Mouse (Mus musculus): ENCODE measurements around the gene Gng5. TPM values are rescaled to one million over a fixed set of nuclear protein-coding genes. Genes with fewer than 3 reads are reported as not detected.

The Gng5 gene
- polyA plus RNA-seq (2012; rRNA removed) = 341 and 495 TPM in 2 replicates

GRCm38 (mm10) chr3:146499431-146500002 lies at the start of gene Gng5, which contains the start of gene Spata1:
Gene Gng5, plus strand, starts transcription at chr3:146499807.
Gene Spata1, minus strand, starts transcription at chr3:146499753.
- under 1% methylated on average over 50 of the region's 88 CpGs for WGBS
- TF ChIP-seq POLR2A (IDR thresholded peaks at IDR 0.05; ENCODE audit: borderline replicate concordance, extremely low read depth, low read depth, low read length) (peak; percentile 71; the same call in 1 of the 2 replicates), CTCF (IDR thresholded peaks at IDR 0.05; ENCODE audit: insufficient read depth, low read length) (no peak)
- Histone ChIP-seq H3K4me3 (replicated peaks; ENCODE audit: extremely low read depth, low read depth, low read length) (peak within 1 kb of the TSS; percentile 92), H3K4me1 (ENCODE audit: control insufficient read depth, insufficient read depth, low read length) (peaks cover 11% of the 10 kb centered on the region)
- peak; percentile 83 for DNase-seq

- TF ChIP-seq CTCF (IDR thresholded peaks at IDR 0.05; ENCODE audit: insufficient read depth, low read length) (no peak), POLR2A (IDR thresholded peaks at IDR 0.05; ENCODE audit: borderline replicate concordance, extremely low read depth, low read depth, low read length) (peak; percentile 97)
- 1% methylated on average over 29 of the region's 29 CpGs for WGBS
- Histone ChIP-seq H3K4me3 (replicated peaks; ENCODE audit: extremely low read depth, low read depth, low read length) (peak overlapping the region; percentile 87), H3K4me1 (ENCODE audit: control insufficient read depth, insufficient read depth, low read length) (peaks cover 6% of the 10 kb centered on the region; the same call in 1 of the 2 replicates)
- DNase-seq = peak; percentile 92
Observed at GRCm38 (mm10) chr3:146450371-146450841, 49.2 kb upstream of the Gng5 start.

GRCm38 (mm10) chr3:146451375-146451774 lies 48.2 kb upstream of the Gng5 start:
- no peak for DNase-seq
- TF ChIP-seq POLR2A (IDR thresholded peaks at IDR 0.05; ENCODE audit: borderline replicate concordance, extremely low read depth, low read depth, low read length) = no peak
- TF ChIP-seq CTCF (IDR thresholded peaks at IDR 0.05; ENCODE audit: insufficient read depth, low read length) = no peak
- 83% methylated on average over 5 of the region's 5 CpGs for WGBS
- Histone ChIP-seq H3K4me1 (ENCODE audit: control insufficient read depth, insufficient read depth, low read length) (peaks cover 6% of the 10 kb centered on the region; the same call in 1 of the 2 replicates), H3K4me3 (replicated peaks; ENCODE audit: extremely low read depth, low read depth, low read length) (no peak overlapping the region)

GRCm38 (mm10) chr3:146462939-146463338 lies 36.7 kb upstream of the Gng5 start:
- TF ChIP-seq POLR2A (IDR thresholded peaks at IDR 0.05; ENCODE audit: borderline replicate concordance, extremely low read depth, low read depth, low read length) = no peak
- no peak for TF ChIP-seq CTCF (IDR thresholded peaks at IDR 0.05; ENCODE audit: insufficient read depth, low read length)
- no peak overlapping the region for H3K4me3 ChIP-seq (replicated peaks; ENCODE audit: extremely low read depth, low read depth, low read length)
- DNase-seq = no peak
- 53% methylated on average over 2 of the region's 2 CpGs for whole genome bisulfite sequencing
- H3K4me1 ChIP-seq (ENCODE audit: control insufficient read depth, insufficient read depth, low read length) = no peaks in the 10 kb centered on the region

DNA sequence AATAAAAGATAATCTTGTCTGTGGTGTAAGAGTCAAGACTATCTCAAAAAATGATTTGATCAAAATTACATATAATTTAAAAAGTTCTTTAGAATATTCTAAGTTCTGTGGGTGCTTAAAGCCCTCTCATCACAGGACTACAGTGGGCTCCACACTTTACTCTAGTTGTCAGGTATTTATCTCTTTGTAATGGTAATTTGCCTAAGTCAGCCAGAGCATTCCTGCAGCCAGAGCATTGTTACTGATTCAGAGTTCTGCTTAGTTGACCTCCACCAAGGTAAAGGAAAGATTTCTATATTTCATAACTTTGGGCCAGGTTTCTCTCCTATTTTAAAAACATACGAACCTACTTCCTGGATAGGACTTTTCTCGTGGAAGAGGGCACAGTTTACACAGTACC lies 30.4 kb upstream of the Gng5 start:
- no peak for DNase-seq
- 57% methylated on average over 2 of the region's 2 CpGs for WGBS
- TF ChIP-seq POLR2A (IDR thresholded peaks at IDR 0.05; ENCODE audit: borderline replicate concordance, extremely low read depth, low read depth, low read length) = no peak
- no peak for TF ChIP-seq CTCF (IDR thresholded peaks at IDR 0.05; ENCODE audit: insufficient read depth, low read length)
- H3K4me3 ChIP-seq (replicated peaks; ENCODE audit: extremely low read depth, low read depth, low read length) = no peak overlapping the region
- H3K4me1 ChIP-seq (ENCODE audit: control insufficient read depth, insufficient read depth, low read length) = no peaks in the 10 kb centered on the region

DNA sequence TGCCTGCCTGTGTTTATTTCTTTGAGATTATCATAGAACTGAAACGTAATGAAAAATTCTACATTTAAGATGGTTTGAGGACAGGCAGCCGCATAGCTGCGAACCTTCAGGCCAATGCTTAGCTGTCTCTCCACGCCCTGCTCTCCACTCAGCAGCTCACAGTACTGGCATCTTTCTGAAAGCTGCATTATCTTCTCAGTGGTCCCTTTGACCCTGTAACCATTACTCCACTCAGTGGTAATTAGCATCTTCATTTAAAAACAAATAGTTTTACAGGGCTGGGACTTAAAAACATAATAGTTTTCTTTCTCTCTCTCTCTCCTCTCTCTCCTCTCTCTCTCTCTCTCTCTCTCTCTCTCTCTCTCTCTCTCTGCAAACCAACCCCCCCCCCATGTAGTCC lies 26.9 kb upstream of the Gng5 start:
- TF ChIP-seq CTCF (IDR thresholded peaks at IDR 0.05; ENCODE audit: insufficient read depth, low read length) = no peak
- TF ChIP-seq POLR2A (IDR thresholded peaks at IDR 0.05; ENCODE audit: borderline replicate concordance, extremely low read depth, low read depth, low read length) = no peak
- 83% methylated on average over 4 of the region's 4 CpGs for WGBS
- Histone ChIP-seq H3K4me1 (ENCODE audit: control insufficient read depth, insufficient read depth, low read length) (no peaks in the 10 kb centered on the region), H3K4me3 (replicated peaks; ENCODE audit: extremely low read depth, low read depth, low read length) (no peak overlapping the region)
- no peak for DNase-seq

DNA sequence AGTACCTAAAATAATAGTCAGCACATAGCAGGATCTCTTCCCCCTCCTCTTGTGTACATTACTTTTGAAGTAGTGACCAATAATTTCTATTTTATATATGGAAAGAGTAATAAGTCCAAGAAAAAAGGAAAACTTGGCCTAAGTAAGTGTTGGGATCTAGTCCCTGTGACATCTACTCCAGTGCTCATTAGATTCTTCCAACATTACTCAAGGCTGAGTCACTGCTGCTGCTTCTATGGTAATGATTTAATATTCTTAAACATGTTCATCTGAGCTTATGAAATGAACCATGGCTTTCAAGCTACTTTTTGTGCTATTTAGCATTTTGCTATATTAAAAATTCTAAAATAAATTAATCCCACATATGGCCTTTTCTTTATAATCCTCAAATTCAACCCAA lies 25.9 kb upstream of the Gng5 start:
- Histone ChIP-seq H3K4me1 (ENCODE audit: control insufficient read depth, insufficient read depth, low read length) (no peaks in the 10 kb centered on the region), H3K4me3 (replicated peaks; ENCODE audit: extremely low read depth, low read depth, low read length) (no peak overlapping the region)
- TF ChIP-seq CTCF (IDR thresholded peaks at IDR 0.05; ENCODE audit: insufficient read depth, low read length) (no peak), POLR2A (IDR thresholded peaks at IDR 0.05; ENCODE audit: borderline replicate concordance, extremely low read depth, low read depth, low read length) (no peak)
- no peak for DNase-seq

- no peak for DNase-seq
- TF ChIP-seq POLR2A (IDR thresholded peaks at IDR 0.05; ENCODE audit: borderline replicate concordance, extremely low read depth, low read depth, low read length) (no peak), CTCF (IDR thresholded peaks at IDR 0.05; ENCODE audit: insufficient read depth, low read length) (no peak)
- H3K4me1 ChIP-seq (ENCODE audit: control insufficient read depth, insufficient read depth, low read length) = no peaks in the 10 kb centered on the region
- no peak overlapping the region for H3K4me3 ChIP-seq (replicated peaks; ENCODE audit: extremely low read depth, low read depth, low read length)
- WGBS = 93% methylated on average over 3 of the region's 3 CpGs
Observed at GRCm38 (mm10) chr3:146474428-146474827, 25.2 kb upstream of the Gng5 start.

DNA sequence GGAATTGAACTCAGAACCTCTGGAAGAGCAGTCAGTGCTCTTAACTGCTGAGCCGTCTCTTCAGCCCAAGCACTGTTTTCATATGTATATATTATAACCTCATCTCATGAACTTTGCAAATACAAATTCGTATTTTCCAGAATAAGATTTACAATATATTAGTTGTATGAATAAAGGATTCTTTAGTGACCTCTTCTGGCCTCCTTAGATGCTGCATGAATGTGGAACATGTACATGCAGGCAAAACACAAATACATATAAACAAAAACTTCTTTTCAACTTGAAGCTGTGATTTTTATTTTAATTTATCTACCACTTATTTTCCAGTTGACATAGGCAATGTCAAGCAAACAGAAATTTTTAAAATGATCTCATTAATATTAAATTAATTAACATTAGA lies 17.6 kb upstream of the Gng5 start:
- no peak for DNase-seq
- no peak for TF ChIP-seq POLR2A (IDR thresholded peaks at IDR 0.05; ENCODE audit: borderline replicate concordance, extremely low read depth, low read depth, low read length)
- no peak for TF ChIP-seq CTCF (IDR thresholded peaks at IDR 0.05; ENCODE audit: insufficient read depth, low read length)
- WGBS = 58% methylated on average over 2 of the region's 2 CpGs

DNA sequence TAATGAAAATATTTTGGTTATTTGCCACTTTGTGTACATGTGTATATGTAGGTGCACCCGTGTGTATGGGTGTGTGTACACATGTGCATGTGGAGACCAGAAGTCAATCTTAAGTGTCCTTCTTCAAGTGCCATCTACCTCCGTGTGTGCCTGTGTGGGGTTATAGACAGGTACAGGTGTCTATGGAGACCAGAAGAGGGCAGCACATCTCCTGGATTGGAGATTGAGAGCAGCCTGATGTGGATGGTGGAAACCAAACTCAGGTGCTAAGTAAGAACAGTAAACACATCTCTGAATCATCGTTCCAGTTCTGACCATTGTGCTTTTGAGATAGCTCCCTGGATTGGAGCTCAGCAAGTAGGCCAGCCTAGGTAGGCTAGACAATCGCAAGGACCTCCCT lies 13.1 kb upstream of the Gng5 start:
- WGBS = 84% methylated on average over 4 of the region's 4 CpGs
- no peak overlapping the region for H3K4me3 ChIP-seq (replicated peaks; ENCODE audit: extremely low read depth, low read depth, low read length)
- TF ChIP-seq CTCF (IDR thresholded peaks at IDR 0.05; ENCODE audit: insufficient read depth, low read length) (no peak), POLR2A (IDR thresholded peaks at IDR 0.05; ENCODE audit: borderline replicate concordance, extremely low read depth, low read depth, low read length) (no peak)
- no peaks in the 10 kb centered on the region for H3K4me1 ChIP-seq (ENCODE audit: control insufficient read depth, insufficient read depth, low read length)
- no peak for DNase-seq

More for the DNA sequence above, 17.6 kb upstream of the Gng5 start:
- H3K4me1 ChIP-seq (ENCODE audit: control insufficient read depth, insufficient read depth, low read length) = no peaks in the 10 kb centered on the region
- H3K4me3 ChIP-seq (replicated peaks; ENCODE audit: extremely low read depth, low read depth, low read length) = no peak overlapping the region
